Mouse (Mus musculus): ENCODE measurements around the gene Ppil2. TPM values are rescaled to one million over a fixed set of nuclear protein-coding genes. Genes with fewer than 3 reads are reported as not detected.

The Ppil2 gene
- polyA plus RNA-seq (2015; fragmentation: Nextera tagmentation; extraction: Ambion mirVana): 71.9 and 78.7 TPM in 2 replicates

DNA sequence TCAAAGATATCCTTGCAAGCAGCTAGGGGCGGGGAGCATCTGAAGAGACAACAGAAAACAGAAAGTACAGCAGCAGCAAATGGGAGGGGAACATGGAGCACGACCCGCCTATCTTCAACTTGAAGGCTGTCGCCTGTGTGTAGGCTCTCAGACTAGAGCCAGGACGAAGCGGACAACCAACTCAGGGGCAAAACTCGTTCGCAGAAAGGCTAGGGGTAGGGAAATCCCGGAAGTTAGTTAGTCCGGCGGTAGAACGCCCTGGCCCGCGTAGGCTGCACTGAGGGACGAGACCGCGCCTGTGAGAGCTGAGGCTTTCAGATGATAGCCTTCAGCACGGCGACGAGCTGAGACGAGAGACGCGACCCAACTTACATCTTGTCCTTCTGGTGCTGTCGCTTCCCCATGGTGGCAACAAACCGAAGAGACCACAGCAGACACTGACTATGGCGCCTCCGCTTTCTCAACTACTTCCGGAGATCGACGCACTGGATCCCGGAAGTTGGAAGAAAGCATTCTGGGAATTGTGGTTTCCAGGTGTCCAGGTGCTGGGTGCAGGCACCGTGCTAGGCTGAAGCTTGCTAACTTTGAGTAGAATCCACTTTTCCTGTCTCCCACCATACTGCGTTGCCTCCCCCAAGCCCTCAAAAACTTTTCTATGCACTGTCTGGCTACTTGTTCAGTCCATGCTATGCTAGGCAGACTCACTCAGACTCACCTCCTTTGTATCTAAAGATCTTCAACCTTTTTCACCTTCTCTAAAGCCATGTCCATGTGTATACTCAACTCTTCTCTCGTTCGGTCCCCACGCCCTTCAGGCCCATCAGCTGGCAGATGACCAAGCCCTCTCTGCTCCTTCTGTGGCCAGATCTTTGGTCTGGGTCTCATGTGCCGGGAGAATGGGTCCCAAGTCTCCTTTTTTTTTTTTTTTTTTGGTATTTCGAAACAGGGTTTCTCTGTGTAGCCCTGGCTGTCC, at the start of gene Ppil2:
TSS of gene Ppil2 (minus strand) at position 487 of the 973 bp plus-strand sequence.
- H3K9ac ChIP-seq (ENCODE audit: low read depth, low read length): peak within 1 kb of the TSS; percentile 81
- H3K4me2 ChIP-seq (replicated peaks; ENCODE audit: low read depth): peak within 1 kb of the TSS; percentile 66
- H3K36me3 ChIP-seq (ENCODE audit: control insufficient read depth, insufficient read depth): peaks cover 21% of the 10 kb centered on the region
- ATAC-seq: peak; percentile 84
- no peak for TF ChIP-seq CTCF (IDR thresholded peaks at IDR 0.05; ENCODE audit: low read depth)
- H3K27ac ChIP-seq (ENCODE audit: low read depth, low read length): peak within 1 kb of the TSS; percentile 80
- 0 out of 2 replicates have a peak, but pooled peaks cover 3% of the 10 kb centered on the region for H3K4me1 ChIP-seq (replicated peaks; ENCODE audit: control insufficient read depth, insufficient read depth, low read length)
- H3K27me3 ChIP-seq (replicated peaks; ENCODE audit: control insufficient read depth, insufficient read depth, low read length): no peaks in the 10 kb centered on the region
- peak within 1 kb of the TSS; percentile 95 for H3K4me3 ChIP-seq (ENCODE audit: low read depth, low read length)
- WGBS: 7% methylated on average over 38 of the region's 38 CpGs
- no peaks in the 10 kb centered on the region for H3K9me3 ChIP-seq (ENCODE audit: control insufficient read depth)

DNA sequence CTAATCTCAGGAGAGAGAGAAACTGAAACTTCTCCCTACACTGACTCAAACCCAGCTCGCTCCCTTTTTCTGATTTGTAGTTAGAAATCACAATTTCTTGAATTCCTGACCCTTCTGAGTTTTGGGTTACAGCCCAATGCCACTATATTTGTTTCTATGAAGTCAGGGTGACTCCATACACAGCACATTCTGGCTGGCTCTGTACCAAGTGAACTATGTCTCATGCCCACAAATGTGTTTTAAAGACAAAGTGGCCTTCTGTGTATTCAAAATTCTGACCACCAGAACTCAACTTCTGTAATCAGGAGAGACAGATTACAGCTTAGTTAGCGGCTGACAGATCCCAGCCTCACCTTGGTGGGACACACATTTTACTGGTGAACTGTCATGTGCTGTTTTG, 43.3 kb upstream of the Ppil2 start:
- TF ChIP-seq CTCF (IDR thresholded peaks at IDR 0.05; ENCODE audit: low read depth): no peak
- Histone ChIP-seq H3K4me1 (replicated peaks; ENCODE audit: control insufficient read depth, insufficient read depth, low read length) (peaks cover 12% of the 10 kb centered on the region), H3K27me3 (replicated peaks; ENCODE audit: control insufficient read depth, insufficient read depth, low read length) (no peaks in the 10 kb centered on the region), H3K27ac (ENCODE audit: low read depth, low read length) (peak overlapping the region; percentile 8; the same call in 1 of the 2 replicates), H3K9me3 (ENCODE audit: control insufficient read depth) (no peaks in the 10 kb centered on the region), H3K9ac (ENCODE audit: low read depth, low read length) (no peak overlapping the region), H3K36me3 (ENCODE audit: control insufficient read depth, insufficient read depth) (peaks cover 59% of the 10 kb centered on the region), H3K4me2 (replicated peaks; ENCODE audit: low read depth) (no peak overlapping the region), H3K4me3 (ENCODE audit: low read depth, low read length) (no peak overlapping the region)
- no peak for ATAC-seq
- WGBS: 85% methylated on average over 2 of the region's 2 CpGs

DNA sequence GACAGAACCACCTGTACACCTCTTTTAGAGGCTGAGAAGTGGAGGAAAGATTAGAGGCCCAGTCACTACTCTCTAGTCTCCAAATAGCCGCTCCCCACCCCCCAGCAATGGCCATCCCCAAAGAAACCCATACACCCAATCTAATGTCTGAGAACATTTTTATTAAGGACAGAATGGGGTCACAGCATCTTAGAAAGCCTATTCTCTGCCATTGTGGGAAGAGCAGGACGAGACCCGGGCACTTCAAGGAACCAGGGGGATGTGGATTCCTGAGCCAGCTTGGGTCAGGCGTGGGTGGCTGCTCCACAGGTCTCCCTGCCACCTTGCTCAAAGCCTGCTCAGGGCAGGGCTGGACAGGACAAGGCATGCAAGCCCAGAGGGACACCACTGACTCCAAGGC, 40.8 kb upstream of the Ppil2 start:
- no peaks in the 10 kb centered on the region for H3K9me3 ChIP-seq (ENCODE audit: control insufficient read depth)
- no peak for TF ChIP-seq CTCF (IDR thresholded peaks at IDR 0.05; ENCODE audit: low read depth)
- H3K4me2 ChIP-seq (replicated peaks; ENCODE audit: low read depth): no peak overlapping the region
- no peak overlapping the region for H3K4me3 ChIP-seq (ENCODE audit: low read depth, low read length)
- no peaks in the 10 kb centered on the region for H3K27me3 ChIP-seq (replicated peaks; ENCODE audit: control insufficient read depth, insufficient read depth, low read length)
- H3K27ac ChIP-seq (ENCODE audit: low read depth, low read length): peak overlapping the region; percentile 92
- no peak for ATAC-seq
- H3K4me1 ChIP-seq (replicated peaks; ENCODE audit: control insufficient read depth, insufficient read depth, low read length): peaks cover 22% of the 10 kb centered on the region
- 98% methylated on average over 4 of the region's 4 CpGs for WGBS
- 0 out of 2 replicates have a peak overlapping the region, but pooled peaks have one; percentile 27 for H3K9ac ChIP-seq (ENCODE audit: low read depth, low read length)
- peaks cover 40% of the 10 kb centered on the region for H3K36me3 ChIP-seq (ENCODE audit: control insufficient read depth, insufficient read depth)

DNA sequence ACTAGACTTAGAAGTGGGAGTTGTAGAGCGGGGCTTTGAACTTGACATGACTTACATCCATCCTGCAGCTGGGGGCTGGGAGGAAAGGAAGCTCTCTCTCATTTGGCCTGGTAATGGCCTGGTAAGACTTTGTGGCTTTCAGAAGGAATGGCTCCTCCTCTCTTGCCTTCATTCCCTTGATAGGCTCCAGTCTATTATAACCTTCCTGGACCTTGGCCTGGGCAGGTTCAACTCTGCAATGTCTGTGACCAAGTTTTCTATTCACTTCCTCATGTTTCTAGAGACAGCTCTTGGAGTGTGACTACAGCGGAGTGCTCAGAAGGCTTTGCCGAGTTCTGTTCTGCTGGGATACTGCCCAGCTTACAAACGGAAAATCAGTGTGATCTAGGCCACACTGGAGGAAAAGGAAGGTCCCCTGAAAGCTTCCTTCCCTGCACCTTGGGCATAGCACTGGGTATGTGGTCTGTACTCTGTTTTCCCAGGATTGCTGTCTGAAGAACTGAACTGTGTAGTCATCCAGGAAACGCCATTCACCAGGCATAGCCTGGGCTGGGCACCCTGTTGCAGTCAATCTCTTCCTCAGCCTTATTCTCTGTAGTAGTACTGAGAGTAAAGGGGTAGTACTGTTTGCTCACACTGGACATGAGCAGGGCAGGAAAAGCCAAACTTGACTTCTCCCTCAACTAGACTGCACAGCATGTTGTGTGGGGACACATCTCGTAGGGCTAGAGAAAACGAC, 39.6 kb upstream of the Ppil2 start:
- WGBS: 41% methylated on average over 7 of the region's 7 CpGs
- Histone ChIP-seq H3K27ac (ENCODE audit: low read depth, low read length) (peak overlapping the region; percentile 92), H3K4me3 (ENCODE audit: low read depth, low read length) (no peak overlapping the region), H3K9me3 (ENCODE audit: control insufficient read depth) (no peaks in the 10 kb centered on the region), H3K4me1 (replicated peaks; ENCODE audit: control insufficient read depth, insufficient read depth, low read length) (peaks cover 23% of the 10 kb centered on the region), H3K27me3 (replicated peaks; ENCODE audit: control insufficient read depth, insufficient read depth, low read length) (no peaks in the 10 kb centered on the region), H3K4me2 (replicated peaks; ENCODE audit: low read depth) (peak overlapping the region; percentile 47), H3K9ac (ENCODE audit: low read depth, low read length) (0 out of 2 replicates have a peak overlapping the region, but pooled peaks have one; percentile 13), H3K36me3 (ENCODE audit: control insufficient read depth, insufficient read depth) (peaks cover 32% of the 10 kb centered on the region)
- TF ChIP-seq CTCF (IDR thresholded peaks at IDR 0.05; ENCODE audit: low read depth): no peak
- peak; percentile 82 for ATAC-seq

DNA sequence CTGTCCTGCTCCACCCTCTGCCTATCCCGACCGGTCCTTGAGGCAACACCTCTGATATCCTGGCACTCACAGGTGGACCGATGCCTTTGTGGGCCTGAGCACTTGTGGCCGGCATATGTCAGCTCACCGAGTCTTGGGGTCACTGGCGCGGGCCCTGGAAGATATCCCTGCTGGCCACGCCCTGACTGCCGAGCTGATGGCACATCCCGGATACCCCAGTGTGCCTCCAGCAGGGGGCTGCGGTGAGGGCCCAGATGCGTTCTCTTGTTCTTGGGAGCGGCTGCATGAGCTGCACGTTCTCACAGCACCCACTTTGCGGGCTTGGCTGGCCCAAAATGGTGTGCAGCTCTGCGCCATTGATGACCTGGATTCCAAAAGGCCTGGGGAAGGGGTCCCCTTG, 37.0 kb upstream of the Ppil2 start:
- peaks cover 23% of the 10 kb centered on the region for H3K4me1 ChIP-seq (replicated peaks; ENCODE audit: control insufficient read depth, insufficient read depth, low read length)
- H3K27ac ChIP-seq (ENCODE audit: low read depth, low read length): 0 out of 2 replicates have a peak overlapping the region, but pooled peaks have one; percentile 10
- peak; percentile 61 for TF ChIP-seq CTCF (IDR thresholded peaks at IDR 0.05; ENCODE audit: low read depth)
- ATAC-seq: no peak
- 0 out of 2 replicates have a peak overlapping the region, but pooled peaks have one; percentile 64 for H3K9ac ChIP-seq (ENCODE audit: low read depth, low read length)
- no peaks in the 10 kb centered on the region for H3K27me3 ChIP-seq (replicated peaks; ENCODE audit: control insufficient read depth, insufficient read depth, low read length)
- peaks cover 12% of the 10 kb centered on the region for H3K36me3 ChIP-seq (ENCODE audit: control insufficient read depth, insufficient read depth)
- peak overlapping the region; percentile 98 for H3K4me2 ChIP-seq (replicated peaks; ENCODE audit: low read depth)
- WGBS: 14% methylated on average over 16 of the region's 16 CpGs
- peak overlapping the region; percentile 50 for H3K4me3 ChIP-seq (ENCODE audit: low read depth, low read length)
- no peaks in the 10 kb centered on the region for H3K9me3 ChIP-seq (ENCODE audit: control insufficient read depth)

Measured in intestine, postnatal 0 days (tissue).